Mouse (Mus musculus) forebrain, embryonic 11.5 days (tissue): ENCODE data around the gene Donson. TPM values are rescaled to one million over a fixed set of nuclear protein-coding genes. Genes with fewer than 3 reads are reported as not detected.
A peak's percentile ranks its signal among the peaks of the same experiment; 100 is the strongest.

ENCODE experiments used
- ATAC-seq: fragments of 200-750 bp; cut with Nextera tagmentation; replicated peaks from 2 replicates; pipeline ENCODE4 v1.8.0; 2017; ENCODE audit warnings: moderate TSS enrichment; ENCODE audit not compliant: low FRiP score
- DNase-seq: peaks from one replicate; pipeline ENCODE4 v3.0.0-alpha.2; 2017; ENCODE audit warnings: low spot score
- H3K27ac ChIP-seq: fragments of 300-500 bp; sonication (generic); 2 replicates; pipeline ENCODE4 v1.5.1; 2014; ENCODE audit warnings: low read depth, low read length
- H3K27me3 ChIP-seq: fragments of 300-500 bp; sonication (generic); 2 replicates; pipeline ENCODE4 v1.6.1; 2014; ENCODE audit warnings: mild to moderate bottlenecking, low read length, mixed read lengths; ENCODE audit not compliant: control insufficient read depth, insufficient read depth
- H3K36me3 ChIP-seq: fragments of 300-500 bp; sonication (generic); 2 replicates; pipeline ENCODE4 v1.6.1; 2014; ENCODE audit warnings: mild to moderate bottlenecking, low read length, moderate library complexity, mixed read lengths; ENCODE audit not compliant: control insufficient read depth, insufficient read depth
- H3K4me1 ChIP-seq: fragments of 300-500 bp; sonication (generic); replicated peaks from 2 replicates; pipeline ENCODE4 v1.6.1; 2014; ENCODE audit warnings: low read length, mixed read lengths; ENCODE audit not compliant: control insufficient read depth, insufficient read depth
- H3K4me2 ChIP-seq: fragments of 300-500 bp; sonication (generic); 2 replicates; pipeline ENCODE4 v1.6.1; 2014; ENCODE audit warnings: low read depth, mild to moderate bottlenecking, low read length, moderate library complexity, mixed read lengths; ENCODE audit not compliant: severe bottlenecking
- H3K4me3 ChIP-seq: fragments of 300-500 bp; sonication (generic); 2 replicates; pipeline ENCODE4 v1.5.1; 2014; ENCODE audit warnings: low read depth, low read length
- H3K9ac ChIP-seq: fragments of 300-500 bp; sonication (generic); 2 replicates; pipeline ENCODE4 v1.6.1; 2014; ENCODE audit warnings: low read length
- H3K9me3 ChIP-seq: fragments of 300-500 bp; sonication (generic); 2 replicates; pipeline ENCODE4 v1.6.1; 2016; ENCODE audit warnings: low read length, mixed read lengths; ENCODE audit not compliant: control insufficient read depth
- WGBS: fragments of 180-500 bp; shearing (Covaris S2); extraction: QIAGEN DNeasy Blood & Tissue Kit; methylation state at CpG from one replicate; pipeline ENCODE4 v1.1.7; 2014; 5-methylcytosine and 5-hydroxymethylcytosine counted together
- polyA plus RNA-seq: library from polyadenylated mRNA; unstranded; fragments of >200 nt; fragmentation: Nextera tagmentation; extraction: Ambion mirVana; gene quantifications from 2 replicates; pipeline ENCODE4 v1.2.1, GENCODE M21; 2014

Gene Donson
- 42.1 and 42.7 TPM in 2 replicates for polyA plus RNA-seq

DNA sequence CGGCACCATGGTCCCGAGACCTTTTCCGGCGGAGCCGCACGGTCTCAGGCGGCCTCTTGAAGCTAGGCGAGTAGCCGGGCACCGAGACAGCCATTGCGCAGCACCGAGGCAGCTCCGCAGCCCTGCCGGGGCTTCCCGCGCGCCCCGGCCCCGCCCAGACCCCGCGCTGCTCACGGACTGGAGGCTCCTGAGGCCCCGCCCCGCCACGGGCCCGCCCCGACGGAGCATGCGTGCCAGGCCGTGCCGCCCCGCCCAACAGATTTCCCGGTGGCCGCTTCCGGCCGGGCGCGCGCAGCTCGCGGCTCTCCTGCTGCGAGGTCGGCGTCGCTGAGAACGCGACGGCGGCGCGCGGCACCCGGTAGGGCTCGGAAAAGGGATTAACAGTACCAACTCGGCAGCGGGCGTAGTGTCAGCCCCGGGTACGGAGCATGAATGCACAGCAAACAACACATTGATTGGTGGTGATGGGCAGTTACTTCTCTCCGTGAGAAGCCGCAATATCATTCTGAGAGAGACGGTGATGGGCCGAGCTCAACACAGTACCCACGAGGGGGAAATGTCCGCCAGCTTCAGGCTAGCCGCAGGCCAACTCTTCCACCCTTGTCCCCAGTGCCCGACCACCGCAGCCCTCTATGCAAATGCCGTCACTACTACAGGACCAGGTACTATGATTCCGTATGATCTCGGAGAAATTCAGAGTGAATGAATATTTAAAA, at the start of gene Donson:
Donson (minus strand) TSS at position 152 of the 716 bp plus-strand sequence.
- H3K9ac ChIP-seq = peak within 1 kb of the TSS; percentile 89
- WGBS = under 1% methylated on average over 66 of the region's 71 CpGs

DNA sequence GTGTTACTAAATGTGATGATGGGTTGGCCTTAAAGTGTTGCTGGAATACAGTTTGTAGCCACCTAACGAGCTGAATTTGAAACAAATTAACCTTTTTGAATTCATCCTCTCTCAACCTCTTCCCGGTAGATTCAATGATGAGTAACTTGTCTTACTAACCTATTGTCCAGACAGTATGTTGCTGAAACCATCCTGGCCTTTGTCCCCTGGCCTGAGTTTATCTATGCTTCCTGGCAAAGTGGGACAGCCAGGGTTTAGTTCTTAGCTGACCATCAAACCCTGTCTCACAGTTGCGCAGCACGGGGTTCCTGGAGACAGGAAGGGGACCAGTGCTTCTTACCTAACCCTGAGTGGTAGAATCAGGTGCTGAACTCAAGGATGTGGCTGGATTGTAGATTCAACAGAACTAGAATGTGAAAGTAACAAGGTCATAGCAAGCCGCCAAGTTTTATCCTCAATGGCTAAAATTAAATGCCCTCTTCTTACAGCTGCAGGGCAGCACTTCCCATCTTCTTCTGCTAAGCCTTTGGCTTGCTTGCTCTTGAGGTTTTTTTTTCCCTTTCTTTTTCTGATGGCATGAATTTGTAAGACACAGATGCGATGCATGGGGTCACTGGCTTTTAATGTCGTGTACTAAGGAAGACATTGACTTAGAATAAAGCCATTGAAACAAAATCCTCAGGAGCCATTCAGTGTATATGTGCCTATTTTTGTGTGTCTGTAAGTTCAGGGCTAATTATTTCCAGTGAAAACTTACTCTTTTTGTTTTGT, 47.7 kb upstream of the Donson start:
- Histone ChIP-seq H3K4me3 (no peak overlapping the region), H3K36me3 (no peaks in the 10 kb centered on the region), H3K4me1 (peaks cover 1% of the 10 kb centered on the region; the same call in 1 of the 2 replicates), H3K9ac (no peak overlapping the region), H3K27ac (no peak overlapping the region), H3K4me2 (no peak overlapping the region), H3K27me3 (no peaks in the 10 kb centered on the region), H3K9me3 (no peaks in the 10 kb centered on the region)
- WGBS = 76% methylated on average over 7 of the region's 7 CpGs
- DNase-seq (no peak), ATAC-seq (no peak)

More for the DNA sequence above, at the start of gene Donson:
- Histone ChIP-seq H3K4me2 (peak within 1 kb of the TSS; percentile 73), H3K4me1 (0 out of 2 replicates have a peak, but pooled peaks cover 3% of the 10 kb centered on the region), H3K4me3 (peak within 1 kb of the TSS; percentile 84), H3K36me3 (no peaks in the 10 kb centered on the region; the same call in 1 of the 2 replicates), H3K27ac (peak within 1 kb of the TSS; percentile 66; the same call in 1 of the 2 replicates), H3K9me3 (no peaks in the 10 kb centered on the region), H3K27me3 (no peaks in the 10 kb centered on the region)
- peak; percentile 98 for DNase-seq
- peak; percentile 100 for ATAC-seq

DNA sequence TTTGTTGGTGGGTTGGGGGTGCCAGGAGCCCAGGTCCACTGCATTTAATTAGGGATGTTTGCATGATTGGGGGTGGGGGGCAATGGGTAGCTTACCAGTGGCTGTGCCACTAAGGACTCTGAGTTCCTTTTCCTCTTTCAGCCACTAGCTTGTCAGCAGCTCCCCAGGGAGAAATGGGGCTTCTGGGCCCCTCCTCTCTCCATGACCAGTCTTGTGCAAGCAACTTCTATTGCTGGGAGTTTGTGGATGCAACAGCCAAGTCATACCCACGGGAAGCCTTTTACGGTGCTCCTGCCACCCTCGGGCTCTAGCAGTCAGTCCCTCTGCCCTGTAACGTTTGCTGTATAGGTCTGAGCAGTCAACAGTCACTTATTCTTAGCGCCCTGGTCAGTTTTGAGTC, 46.2 kb upstream of the Donson start:
- Histone ChIP-seq H3K9me3 (no peaks in the 10 kb centered on the region), H3K9ac (no peak overlapping the region), H3K27me3 (no peaks in the 10 kb centered on the region), H3K4me1 (peaks cover 1% of the 10 kb centered on the region; the same call in 1 of the 2 replicates), H3K4me2 (no peak overlapping the region), H3K27ac (no peak overlapping the region), H3K36me3 (no peaks in the 10 kb centered on the region), H3K4me3 (no peak overlapping the region)
- no peak for DNase-seq
- ATAC-seq = no peak
- WGBS = 72% methylated on average over 5 of the region's 5 CpGs

GRCm38 (mm10) chr16:91732816-91733215, 44.2 kb upstream of the Donson start:
- no peak overlapping the region for H3K27ac ChIP-seq
- H3K9me3 ChIP-seq = no peaks in the 10 kb centered on the region
- WGBS = 86% methylated on average over 2 of the region's 2 CpGs
- H3K4me3 ChIP-seq = no peak overlapping the region
- no peak overlapping the region for H3K4me2 ChIP-seq
- ATAC-seq (no peak), DNase-seq (no peak)
- no peak overlapping the region for H3K9ac ChIP-seq
- H3K36me3 ChIP-seq = no peaks in the 10 kb centered on the region
- H3K27me3 ChIP-seq = no peaks in the 10 kb centered on the region
- H3K4me1 ChIP-seq = peaks cover 1% of the 10 kb centered on the region; the same call in 1 of the 2 replicates

- WGBS = 0% methylated on average over 11 of the region's 11 CpGs
- Histone ChIP-seq H3K36me3 (no peaks in the 10 kb centered on the region), H3K9me3 (no peaks in the 10 kb centered on the region), H3K27ac (peak overlapping the region; percentile 92; the same call in 1 of the 2 replicates), H3K4me3 (peak overlapping the region; percentile 94), H3K27me3 (no peaks in the 10 kb centered on the region), H3K9ac (peak overlapping the region; percentile 91), H3K4me2 (peak overlapping the region; percentile 63), H3K4me1 (peaks cover 6% of the 10 kb centered on the region)
- DNase-seq (no peak), ATAC-seq (no peak)
Measured at GRCm38 (mm10) chr16:91730446-91730845, 41.9 kb upstream of the Donson start.

DNA sequence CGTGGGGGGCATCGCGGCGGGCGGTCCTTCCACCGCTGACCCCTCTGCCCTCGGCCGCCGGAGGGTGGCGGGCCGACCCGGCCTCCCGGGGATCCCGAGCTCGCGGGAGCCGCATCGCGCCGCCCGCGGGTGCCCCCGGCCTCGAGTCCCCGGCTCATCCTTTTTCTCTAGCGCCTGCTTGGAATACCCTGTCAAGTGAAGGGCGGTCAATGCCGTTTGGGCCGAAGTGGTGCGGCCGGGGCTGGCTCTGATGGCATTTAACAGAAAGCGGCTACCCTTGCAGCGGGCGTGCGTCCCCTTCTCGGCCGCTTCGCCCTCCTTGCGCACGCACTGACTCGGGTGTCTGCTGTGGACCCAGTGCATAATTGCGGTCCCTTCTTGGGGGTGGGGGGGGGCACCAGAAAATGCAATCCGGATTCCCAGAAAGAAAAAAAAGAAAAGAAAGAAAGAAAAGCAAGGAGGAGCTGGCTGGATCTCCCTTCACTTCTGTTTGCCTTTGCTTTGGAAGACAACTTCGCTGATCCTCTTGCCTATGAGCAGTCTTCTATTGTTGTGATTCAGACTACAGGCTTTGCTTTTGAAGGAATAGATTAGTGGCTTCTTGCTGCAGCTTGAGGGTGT, 41.4 kb upstream of the Donson start:
- peak overlapping the region; percentile 94 for H3K4me3 ChIP-seq
- ATAC-seq = peak; percentile 0; the same call in 1 of the 2 replicates

DNA sequence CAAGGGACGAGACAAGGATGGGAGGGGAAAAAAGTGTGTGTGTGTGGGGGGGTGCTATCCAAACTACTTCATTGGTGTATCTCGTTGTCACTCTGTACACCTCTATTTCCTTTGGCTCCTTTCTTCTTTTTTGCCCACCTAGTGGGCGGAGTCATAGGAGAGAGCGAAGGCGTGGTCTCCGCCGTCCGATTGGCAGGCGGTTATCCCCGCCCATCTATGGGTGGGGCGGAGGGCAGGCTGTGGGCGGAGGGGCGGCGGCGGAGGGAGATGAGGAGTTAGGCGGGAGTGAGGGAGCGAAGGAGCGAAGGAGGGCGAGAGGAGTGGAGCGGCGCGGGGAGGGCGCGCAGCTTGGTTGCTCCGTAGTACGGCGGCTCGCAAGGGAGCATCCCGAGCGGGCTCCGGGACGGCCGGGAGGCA, 40.5 kb upstream of the Donson start, which contains the start of gene Itsn1:
Itsn1 (plus strand) TSS at position 216 of the 417 bp plus-strand sequence.
- H3K4me2 ChIP-seq = peak within 1 kb of the TSS; percentile 81
- peak within 1 kb of the TSS; percentile 94 for H3K4me3 ChIP-seq
- peak; percentile 99 for DNase-seq
- no peaks in the 10 kb centered on the region for H3K36me3 ChIP-seq
- ATAC-seq = peak; percentile 93
- WGBS = 0% methylated on average over 33 of the region's 33 CpGs
- no peaks in the 10 kb centered on the region for H3K27me3 ChIP-seq
- H3K9ac ChIP-seq = peak within 1 kb of the TSS; percentile 91
- H3K4me1 ChIP-seq = peaks cover 6% of the 10 kb centered on the region; the same call in 1 of the 2 replicates
- H3K9me3 ChIP-seq = no peaks in the 10 kb centered on the region
- H3K27ac ChIP-seq = peak within 1 kb of the TSS; percentile 92

More for the DNA sequence above, 41.4 kb upstream of the Donson start:
- no peaks in the 10 kb centered on the region for H3K36me3 ChIP-seq
- H3K4me1 ChIP-seq = peaks cover 6% of the 10 kb centered on the region
- H3K9me3 ChIP-seq = no peaks in the 10 kb centered on the region
- peak overlapping the region; percentile 91 for H3K9ac ChIP-seq
- peak overlapping the region; percentile 92 for H3K27ac ChIP-seq
- WGBS = 1% methylated on average over 38 of the region's 44 CpGs
- peak overlapping the region; percentile 63 for H3K4me2 ChIP-seq
- peak; percentile 78 for DNase-seq
- H3K27me3 ChIP-seq = no peaks in the 10 kb centered on the region
